Mouse (Mus musculus) CH12.LX (cell line): ENCODE data around the gene Rpusd3. TPM values are rescaled to one million over a fixed set of nuclear protein-coding genes. Genes with fewer than 3 reads are reported as not detected.

ENCODE experiments used
- DNase-seq: peaks from one replicate; pipeline ENCODE4 v3.0.0-alpha.2; 2013; ENCODE audit errors: extremely low read depth
- H3K27ac ChIP-seq: 2 replicates; pipeline ENCODE4 v1.5.1; 2012; ENCODE audit warnings: low read depth, mild to moderate bottlenecking, control low read depth, moderate library complexity; ENCODE audit not compliant: insufficient read depth
- H3K27me3 ChIP-seq: replicated peaks from 2 replicates; pipeline ENCODE3; 2012; ENCODE audit warnings: inconsistent platforms
- H3K36me3 ChIP-seq, 2 experiments: replicated peaks in 1 of 2; 2 replicates each; pipeline versions ENCODE3 to v1.6.1; 2012; ENCODE audit warnings: inconsistent platforms in 1 of 2, low read length in 1 of 2, mild to moderate bottlenecking in 1 of 2, mixed read lengths in 1 of 2, moderate library complexity in 1 of 2; ENCODE audit not compliant: control insufficient read depth in 1 of 2, insufficient read depth in 1 of 2
- H3K4me1 ChIP-seq, 2 experiments: 2 replicates each; pipeline ENCODE4 v1.6.1; 2012; ENCODE audit warnings: inconsistent platforms in 1 of 2, moderate library complexity in 1 of 2; ENCODE audit not compliant: insufficient read depth in 2 of 2, control insufficient read depth in 1 of 2
- H3K4me2 ChIP-seq: 2 replicates; pipeline ENCODE4 v1.6.1; 2012; ENCODE audit warnings: low read depth, mild to moderate bottlenecking, control low read depth; ENCODE audit not compliant: poor library complexity, insufficient read depth, severe bottlenecking
- H3K4me3 ChIP-seq, 3 experiments: fragments of 150-350 bp in 1 of 3; sonication (generic) in 1 of 3; replicated peaks in 1 of 3; 2 replicates each; pipeline versions ENCODE3 to v1.5.1; 2011 to 2012; ENCODE audit warnings: low read depth in 2 of 3, low read length in 2 of 3, mild to moderate bottlenecking in 2 of 3, moderate library complexity in 2 of 3, control low read depth in 1 of 3, improper control_type of control experiment in 1 of 3, inconsistent platforms in 1 of 3, mixed read lengths in 1 of 3; ENCODE audit not compliant: poor library complexity in 1 of 3
- H3K79me2 ChIP-seq: replicated peaks from 2 replicates; pipeline ENCODE4 v1.6.1; 2012; ENCODE audit warnings: mild to moderate bottlenecking, moderate library complexity; ENCODE audit not compliant: control insufficient read depth, poor library complexity, insufficient read depth, severe bottlenecking; ENCODE audit errors: extremely low read depth
- H3K9ac ChIP-seq: 2 replicates; pipeline ENCODE4 v1.6.1; 2012; ENCODE audit warnings: low read depth, mild to moderate bottlenecking, control low read depth, moderate library complexity; ENCODE audit not compliant: insufficient read depth
- H3K9me3 ChIP-seq: replicated peaks from 2 replicates; pipeline ENCODE3; 2012; ENCODE audit warnings: low read length, inconsistent platforms, mixed read lengths
- BHLHE40 ChIP-seq: IDR thresholded peaks from 2 replicates; pipeline ENCODE4 v1.6.1; 2011; ENCODE audit warnings: mild to moderate bottlenecking, low read depth, low read length, improper control_type of control experiment
- CHD2 ChIP-seq: IDR thresholded peaks from 2 replicates; pipeline ENCODE4 v1.6.1; 2011; ENCODE audit warnings: low read length, improper control_type of control experiment
- CTCF ChIP-seq, 2 experiments: IDR thresholded peaks in 1 of 2; conservative IDR thresholded peaks in 1 of 2; 2 replicates each; pipeline ENCODE4 v1.5.1; 2011 to 2012; ENCODE audit warnings: low read depth in 2 of 2, low read length in 2 of 2, improper control_type of control experiment in 1 of 2, inconsistent platforms in 1 of 2, mild to moderate bottlenecking in 1 of 2, moderate library complexity in 1 of 2
- ELF1 ChIP-seq: IDR thresholded peaks from 2 replicates; pipeline ENCODE4 v1.6.1; 2014; ENCODE audit warnings: low read depth, mild to moderate bottlenecking, inconsistent platforms, low read length, improper control_type of control experiment
- EP300 ChIP-seq: IDR thresholded peaks from 2 replicates; pipeline ENCODE4 v1.6.1; 2011; ENCODE audit warnings: low read length, improper control_type of control experiment
- ETS1 ChIP-seq: conservative IDR thresholded peaks from 2 replicates; pipeline ENCODE4 v1.6.1; 2012; ENCODE audit warnings: low read depth, mild to moderate bottlenecking, inconsistent platforms, low read length, improper control_type of control experiment, moderate library complexity
- IRF4 ChIP-seq: IDR thresholded peaks from 2 replicates; pipeline ENCODE4 v1.6.1; 2014; ENCODE audit warnings: low read depth, mild to moderate bottlenecking, inconsistent platforms, low read length, improper control_type of control experiment
- JUN ChIP-seq: IDR thresholded peaks from 2 replicates; pipeline ENCODE4 v1.6.1; 2011; ENCODE audit warnings: low read depth, mild to moderate bottlenecking, low read length, improper control_type of control experiment, moderate library complexity; ENCODE audit not compliant: insufficient read depth
- JUND ChIP-seq: conservative IDR thresholded peaks from 2 replicates; pipeline ENCODE4 v1.6.1; 2011; ENCODE audit warnings: low read depth, low read length, improper control_type of control experiment
- KAT2A ChIP-seq: IDR thresholded peaks from 2 replicates; pipeline ENCODE4 v1.6.1; 2012; ENCODE audit warnings: low read length, improper control_type of control experiment, inconsistent platforms; ENCODE audit not compliant: insufficient replicate concordance
- MAFK ChIP-seq: IDR thresholded peaks from 2 replicates; pipeline ENCODE4 v1.6.1; 2011; ENCODE audit warnings: low read length, improper control_type of control experiment; ENCODE audit not compliant: insufficient replicate concordance
- MAX ChIP-seq: IDR thresholded peaks from 2 replicates; pipeline ENCODE4 v1.6.1; 2011; ENCODE audit warnings: low read length, improper control_type of control experiment
- MAZ ChIP-seq: IDR thresholded peaks from 2 replicates; pipeline ENCODE4 v1.6.1; 2012; ENCODE audit warnings: low read depth, mild to moderate bottlenecking, inconsistent platforms, low read length, improper control_type of control experiment, moderate library complexity
- MXI1 ChIP-seq: IDR thresholded peaks from 2 replicates; pipeline ENCODE4 v1.6.1; 2011; ENCODE audit warnings: mild to moderate bottlenecking, low read depth, low read length, improper control_type of control experiment
- PAX5 ChIP-seq: IDR thresholded peaks from 2 replicates; pipeline ENCODE4 v1.6.1; 2012; ENCODE audit warnings: low read length, inconsistent platforms, mixed read lengths
- POLR2A ChIP-seq: IDR thresholded peaks from 2 replicates; pipeline ENCODE4 v1.6.1; 2011; ENCODE audit warnings: low read depth, mild to moderate bottlenecking, improper control_type of control experiment, low read length
- RAD21 ChIP-seq: IDR thresholded peaks from 2 replicates; pipeline ENCODE4 v1.6.1; 2011; ENCODE audit warnings: low read depth, mild to moderate bottlenecking, low read length, improper control_type of control experiment, moderate library complexity
- RCOR1 ChIP-seq: conservative IDR thresholded peaks from 2 replicates; pipeline ENCODE4 v1.6.1; 2012; ENCODE audit warnings: low read depth, mild to moderate bottlenecking, inconsistent platforms, low read length, improper control_type of control experiment
- SIN3A ChIP-seq: IDR thresholded peaks from 2 replicates; pipeline ENCODE4 v1.6.1; 2012; ENCODE audit warnings: low read length, improper control_type of control experiment, inconsistent platforms
- SMC3 ChIP-seq: IDR thresholded peaks from 2 replicates; pipeline ENCODE4 v1.6.1; 2011; ENCODE audit warnings: low read depth, low read length, improper control_type of control experiment
- TBP ChIP-seq: conservative IDR thresholded peaks from 2 replicates; pipeline ENCODE4 v1.6.1; 2011; ENCODE audit warnings: low read depth, low read length, improper control_type of control experiment
- TCF12 ChIP-seq: IDR thresholded peaks from 2 replicates; pipeline ENCODE4 v1.6.1; 2014; ENCODE audit warnings: low read depth, mild to moderate bottlenecking, inconsistent platforms, low read length, improper control_type of control experiment
- UBTF ChIP-seq: IDR thresholded peaks from 2 replicates; pipeline ENCODE4 v1.6.1; 2012; ENCODE audit warnings: low read depth, mild to moderate bottlenecking, inconsistent platforms, low read length, improper control_type of control experiment, moderate library complexity
- USF1 ChIP-seq: IDR thresholded peaks from 2 replicates; pipeline ENCODE4 v1.6.1; 2014; ENCODE audit warnings: low read depth, mild to moderate bottlenecking, inconsistent platforms, low read length, improper control_type of control experiment
- USF2 ChIP-seq: conservative IDR thresholded peaks from 2 replicates; pipeline ENCODE4 v1.6.1; 2011; ENCODE audit warnings: low read depth, low read length, improper control_type of control experiment
- ZC3H11A ChIP-seq: IDR thresholded peaks from 2 replicates; pipeline ENCODE4 v1.6.1; 2012; ENCODE audit warnings: low read depth, mild to moderate bottlenecking, inconsistent platforms, low read length, improper control_type of control experiment
- ZKSCAN1 ChIP-seq: IDR thresholded peaks from 2 replicates; pipeline ENCODE4 v1.6.1; 2012; ENCODE audit warnings: low read depth, inconsistent platforms, low read length, improper control_type of control experiment, borderline replicate concordance
- ZMIZ1 ChIP-seq: IDR thresholded peaks from 2 replicates; pipeline ENCODE4 v1.6.1; 2012; ENCODE audit warnings: low read depth, mild to moderate bottlenecking, inconsistent platforms, low read length, improper control_type of control experiment
- ZNF384 ChIP-seq: IDR thresholded peaks from 2 replicates; pipeline ENCODE4 v1.6.1; 2012; ENCODE audit warnings: low read depth, low read length, improper control_type of control experiment, inconsistent platforms
- dilution Hi-C: fragments of 300-500 bp; cut with MboI; formaldehyde crosslinking; loops from 2 replicates; pipeline ENCODE4 v1.14.3; 2020; ENCODE audit warnings: low sequenced_read_pairs; ENCODE audit not compliant: extremely low pct_unique_long_range_greater_than_20kb, extremely low pct_ligation_motif_present
- in situ Hi-C: fragments of 300-500 bp; cut with MboI; formaldehyde crosslinking; loops from 3 replicates; pipeline ENCODE4 v1.14.3; 2019; ENCODE audit warnings: low sequenced_read_pairs, low pct_ligation_motif_present, low pct_unique_long_range_greater_than_20kb, mixed read lengths
- polyA plus RNA-seq: library from polyadenylated mRNA; unstranded; fragments of >175 nt; gene quantifications from 2 replicates; pipeline ENCODE4 v1.2.1, GENCODE M21; 2012; ENCODE audit warnings: low read depth; ENCODE audit not compliant: insufficient read length
- total RNA-seq, 2 experiments: library from RNA; depleted of rRNA; stranded (reverse); fragments of 300-350 nt in 1 of 2; fragments of >200 nt in 1 of 2; gene quantifications; 2 replicates each; pipeline ENCODE4 v1.2.3; 2012 to 2014

Gene Rpusd3
- total and polyA plus RNA-seq, 3 experiments, result 22.1 to 26.5 (median 26.3) TPM

DNA sequence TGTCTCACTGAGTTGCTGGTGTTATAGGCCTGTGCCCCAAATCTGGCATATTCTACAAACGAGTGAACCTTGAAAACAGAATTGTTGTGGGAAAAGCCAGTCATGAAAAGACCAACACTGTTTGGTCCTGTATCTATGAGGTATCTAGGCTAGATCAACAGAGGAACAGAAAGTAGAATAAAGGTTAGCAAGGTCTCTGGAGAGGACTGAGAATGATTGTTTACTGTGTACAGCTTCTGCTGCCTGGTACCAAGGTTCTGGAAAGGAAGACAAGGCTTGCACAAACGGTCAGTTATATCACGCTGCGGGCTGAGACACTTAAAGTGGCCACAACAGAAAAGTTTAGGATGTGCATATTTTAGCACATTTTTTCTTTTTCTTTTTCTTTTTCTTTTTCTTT is 7.6 kb upstream of the Rpusd3 start:
- DNase-seq, result no peak
- H3K36me3 ChIP-seq, result no peaks in the 10 kb centered on the region
- peaks cover 3% of the 10 kb centered on the region for H3K27me3 ChIP-seq
- no peak overlapping the region for H3K27ac ChIP-seq
- H3K79me2 ChIP-seq, result no peaks in the 10 kb centered on the region
- H3K9ac ChIP-seq, result no peak overlapping the region
- H3K4me2 ChIP-seq, result no peak overlapping the region
- no peak overlapping the region for H3K4me3 ChIP-seq
- peaks cover 5% of the 10 kb centered on the region for H3K9me3 ChIP-seq
- peaks cover 6 to 18% of the 10 kb centered on the region in 2 experiments; a peak in 3 of 4 replicates for H3K4me1 ChIP-seq
- in situ Hi-C loops, result no loop called here
- dilution Hi-C loops, result no loop called here
- no peak for TF ChIP-seq MAX
- no peak for TF ChIP-seq PAX5
- TF ChIP-seq MAFK, result no peak
- no peak for TF ChIP-seq USF1
- TF ChIP-seq USF2, result no peak
- TF ChIP-seq ELF1, result no peak
- TF ChIP-seq KAT2A, result no peak
- no peak for TF ChIP-seq RAD21
- no peak for TF ChIP-seq MXI1
- no peak for TF ChIP-seq POLR2A
- no peak for TF ChIP-seq CHD2
- no peak for TF ChIP-seq ZC3H11A
- no peak for TF ChIP-seq BHLHE40
- TF ChIP-seq IRF4, result no peak
- TF ChIP-seq TCF12, result no peak
- TF ChIP-seq ZNF384, result no peak
- no peak for TF ChIP-seq SMC3
- no peak for TF ChIP-seq ZMIZ1

DNA sequence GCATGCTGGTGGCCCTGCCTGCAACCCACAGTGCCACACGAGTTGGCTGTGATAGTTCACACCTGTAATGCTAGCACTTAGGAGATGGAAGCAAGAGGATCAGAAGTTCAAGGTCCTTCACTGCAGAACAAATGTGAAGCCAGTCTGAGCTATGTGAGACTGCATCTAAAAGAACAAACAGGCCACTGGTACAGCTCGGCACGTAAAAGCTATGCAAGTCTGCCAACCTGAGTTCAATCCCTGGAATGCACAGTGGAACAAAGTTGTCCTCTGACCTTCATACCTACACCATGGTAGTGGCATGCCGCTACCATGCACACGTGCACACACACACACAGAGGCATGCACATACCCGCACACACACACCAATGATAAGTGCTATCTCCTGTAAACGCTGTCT is 5.0 kb upstream of the Rpusd3 start:
- Histone ChIP-seq H3K79me2 (no peaks in the 10 kb centered on the region), H3K9me3 (peaks cover 5% of the 10 kb centered on the region), H3K27ac (no peak overlapping the region), H3K27me3 (peaks cover 3% of the 10 kb centered on the region), H3K4me3 (no peak overlapping the region), H3K36me3 (no peaks in the 10 kb centered on the region), H3K4me2 (no peak overlapping the region), H3K9ac (no peak overlapping the region), H3K4me1 (no peaks in the 10 kb centered on the region; a peak in 1 of 4 replicates)
- dilution Hi-C loops (no loop called here), in situ Hi-C loops (no loop called here)
- TF ChIP-seq EP300 (no peak), CTCF (conservative IDR thresholded peaks at IDR 0.05 in 1 of 2, IDR thresholded peaks at IDR 0.05 in 1 of 2; ENCODE audit: low read depth in 2 of 2, low read length in 2 of 2) (no peak), ZKSCAN1 (no peak), BHLHE40 (no peak), RAD21 (no peak), ZMIZ1 (no peak), JUN (no peak), UBTF (no peak), RCOR1 (no peak), MAZ (no peak), POLR2A (no peak), PAX5 (no peak), JUND (no peak), TBP (no peak), SIN3A (no peak), ZC3H11A (no peak), ETS1 (no peak), MAX (no peak), MXI1 (no peak)
- DNase-seq, result no peak
